Mouse (Mus musculus): ENCODE measurements at regions not wholly inside any gene's neighbourhood (a gene's known extent, or its start where the extent isn't known, plus 50 kb on each side); places are given as distances from the start of the nearest gene placed in this dataset.
A peak's percentile ranks its signal among the peaks of the same experiment; 100 is the strongest.

- Histone ChIP-seq H3K27me3 (replicated peaks) (no peaks in the 10 kb centered on the region), H3K79me2 (replicated peaks; ENCODE audit: control insufficient read depth, extremely low read depth, insufficient read depth, poor library complexity, severe bottlenecking) (no peaks in the 10 kb centered on the region), H3K9me3 (replicated peaks; ENCODE audit: low read length) (peaks cover 2% of the 10 kb centered on the region), H3K4me2 (ENCODE audit: insufficient read depth, low read depth, poor library complexity, severe bottlenecking) (no peak overlapping the region), H3K27ac (ENCODE audit: insufficient read depth, low read depth) (no peak overlapping the region), H3K4me3 (replicated peaks in 1 of 3; ENCODE audit: low read depth in 2 of 3, low read length in 2 of 3, poor library complexity in 1 of 3) (no peak overlapping the region), H3K36me3 (replicated peaks in 1 of 2; ENCODE audit: control insufficient read depth in 1 of 2, insufficient read depth in 1 of 2, low read length in 1 of 2) (no peaks in the 10 kb centered on the region), H3K4me1 (ENCODE audit: control insufficient read depth in 1 of 2, insufficient read depth in 2 of 2) (peaks cover 0 to 22% of the 10 kb centered on the region in 2 experiments; a peak in 2 of 4 replicates), H3K9ac (ENCODE audit: insufficient read depth, low read depth) (no peak overlapping the region)
- in situ Hi-C loops (cut with MboI; ENCODE audit: low pct_ligation_motif_present, low pct_unique_long_range_greater_than_20kb, low sequenced_read_pairs) = no loop called here
- DNase-seq (ENCODE audit: extremely low read depth) = no peak
- no peak for TF ChIP-seq ETS1 (conservative IDR thresholded peaks at IDR 0.05; ENCODE audit: low read depth, low read length)
- TF ChIP-seq SMC3 (IDR thresholded peaks at IDR 0.05; ENCODE audit: low read depth, low read length) = no peak
- no peak for TF ChIP-seq PAX5 (IDR thresholded peaks at IDR 0.05; ENCODE audit: low read length)
- TF ChIP-seq MAX (IDR thresholded peaks at IDR 0.05; ENCODE audit: low read length) = no peak
- no peak for TF ChIP-seq JUN (IDR thresholded peaks at IDR 0.05; ENCODE audit: insufficient read depth, low read depth, low read length)
- TF ChIP-seq ELF1 (IDR thresholded peaks at IDR 0.05; ENCODE audit: low read depth, low read length) = no peak
- TF ChIP-seq JUND (conservative IDR thresholded peaks at IDR 0.05; ENCODE audit: low read depth, low read length) = no peak
- no peak for TF ChIP-seq MAZ (IDR thresholded peaks at IDR 0.05; ENCODE audit: low read depth, low read length)
- no peak for TF ChIP-seq BHLHE40 (IDR thresholded peaks at IDR 0.05; ENCODE audit: low read depth, low read length)
- TF ChIP-seq HCFC1 (IDR thresholded peaks at IDR 0.05; ENCODE audit: low read depth, low read length) = no peak
- dilution Hi-C loops (cut with MboI; ENCODE audit: extremely low pct_ligation_motif_present, extremely low pct_unique_long_range_greater_than_20kb, low sequenced_read_pairs) = no loop called here
Measured at GRCm38 (mm10) chr1:77226546-77226945, 288.3 kb downstream of the Epha4 start.

DNA sequence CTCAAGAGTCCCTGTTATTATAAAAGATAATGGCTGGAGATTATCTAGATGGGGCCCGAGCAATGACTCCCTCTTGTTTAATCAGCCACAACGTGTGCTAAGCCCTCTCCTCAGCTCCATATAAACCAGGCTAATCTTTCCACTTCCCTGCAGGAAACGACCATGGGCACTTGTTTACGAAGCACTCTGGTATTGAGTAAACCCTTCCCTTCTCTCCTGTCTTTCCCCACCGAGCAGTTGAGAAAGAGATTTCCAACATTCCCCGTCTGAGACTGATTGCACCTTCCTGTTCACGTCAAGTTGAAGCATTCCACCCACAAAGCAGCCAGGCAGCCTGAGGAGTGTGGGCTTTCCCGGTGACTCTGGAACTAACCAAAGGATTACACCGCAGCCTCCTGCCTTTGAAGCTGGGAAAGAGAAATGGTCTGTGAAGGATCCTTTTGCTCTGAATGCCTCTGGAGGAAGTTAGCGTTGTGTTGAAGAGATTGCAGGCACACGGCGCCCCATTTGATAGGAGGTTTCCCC lies 287.8 kb downstream of the Epha4 start:
- peaks cover 2% of the 10 kb centered on the region for H3K9me3 ChIP-seq (replicated peaks; ENCODE audit: low read length)
- H3K36me3 ChIP-seq (replicated peaks in 1 of 2; ENCODE audit: control insufficient read depth in 1 of 2, insufficient read depth in 1 of 2, low read length in 1 of 2) = no peaks in the 10 kb centered on the region
- H3K4me1 ChIP-seq (ENCODE audit: control insufficient read depth in 1 of 2, insufficient read depth in 2 of 2) = peaks cover 0 to 18% of the 10 kb centered on the region in 2 experiments; a peak in 2 of 4 replicates
- dilution Hi-C loops (cut with MboI; ENCODE audit: extremely low pct_ligation_motif_present, extremely low pct_unique_long_range_greater_than_20kb, low sequenced_read_pairs) (no loop called here), in situ Hi-C loops (cut with MboI; ENCODE audit: low pct_ligation_motif_present, low pct_unique_long_range_greater_than_20kb, low sequenced_read_pairs) (no loop called here)
- no peak for DNase-seq (ENCODE audit: extremely low read depth)
- TF ChIP-seq USF2 (conservative IDR thresholded peaks at IDR 0.05; ENCODE audit: low read depth, low read length) = no peak
- no peak overlapping the region for H3K4me3 ChIP-seq (replicated peaks in 1 of 3; ENCODE audit: low read depth in 2 of 3, low read length in 2 of 3, poor library complexity in 1 of 3)
- no peaks in the 10 kb centered on the region for H3K27me3 ChIP-seq (replicated peaks)
- H3K79me2 ChIP-seq (replicated peaks; ENCODE audit: control insufficient read depth, extremely low read depth, insufficient read depth, poor library complexity, severe bottlenecking) = no peaks in the 10 kb centered on the region
- no peak overlapping the region for H3K27ac ChIP-seq (ENCODE audit: insufficient read depth, low read depth)
- no peak overlapping the region for H3K4me2 ChIP-seq (ENCODE audit: insufficient read depth, low read depth, poor library complexity, severe bottlenecking)
- no peak overlapping the region for H3K9ac ChIP-seq (ENCODE audit: insufficient read depth, low read depth)

GRCm38 (mm10) chr1:77227800-77228199 lies 287.1 kb downstream of the Epha4 start:
- H3K27ac ChIP-seq (ENCODE audit: insufficient read depth, low read depth) = no peak overlapping the region
- no peak overlapping the region for H3K9ac ChIP-seq (ENCODE audit: insufficient read depth, low read depth)
- H3K9me3 ChIP-seq (replicated peaks; ENCODE audit: low read length) = peaks cover 2% of the 10 kb centered on the region
- peak; percentile 35 for DNase-seq (ENCODE audit: extremely low read depth)
- in situ Hi-C loops (cut with MboI; ENCODE audit: low pct_ligation_motif_present, low pct_unique_long_range_greater_than_20kb, low sequenced_read_pairs) = no loop called here
- dilution Hi-C loops (cut with MboI; ENCODE audit: extremely low pct_ligation_motif_present, extremely low pct_unique_long_range_greater_than_20kb, low sequenced_read_pairs) = no loop called here
- H3K4me1 ChIP-seq (ENCODE audit: control insufficient read depth in 1 of 2, insufficient read depth in 2 of 2) = peaks cover 0 to 16% of the 10 kb centered on the region in 2 experiments; a peak in 2 of 4 replicates
- H3K4me3 ChIP-seq (replicated peaks in 1 of 3; ENCODE audit: low read depth in 2 of 3, low read length in 2 of 3, poor library complexity in 1 of 3) = no peak overlapping the region
- H3K27me3 ChIP-seq (replicated peaks) = no peaks in the 10 kb centered on the region
- no peaks in the 10 kb centered on the region for H3K79me2 ChIP-seq (replicated peaks; ENCODE audit: control insufficient read depth, extremely low read depth, insufficient read depth, poor library complexity, severe bottlenecking)
- H3K4me2 ChIP-seq (ENCODE audit: insufficient read depth, low read depth, poor library complexity, severe bottlenecking) = 0 out of 2 replicates have a peak overlapping the region, but pooled peaks have one; percentile 10
- H3K36me3 ChIP-seq (replicated peaks in 1 of 2; ENCODE audit: control insufficient read depth in 1 of 2, insufficient read depth in 1 of 2, low read length in 1 of 2) = no peaks in the 10 kb centered on the region
- no peak for TF ChIP-seq JUND (conservative IDR thresholded peaks at IDR 0.05; ENCODE audit: low read depth, low read length)
- TF ChIP-seq KAT2A (IDR thresholded peaks at IDR 0.05; ENCODE audit: insufficient replicate concordance, low read length) = no peak
- TF ChIP-seq HCFC1 (IDR thresholded peaks at IDR 0.05; ENCODE audit: low read depth, low read length) = no peak
- no peak for TF ChIP-seq PAX5 (IDR thresholded peaks at IDR 0.05; ENCODE audit: low read length)
- TF ChIP-seq IRF4 (IDR thresholded peaks at IDR 0.05; ENCODE audit: low read depth, low read length) = peak; percentile 27; the same call in 1 of the 2 replicates
- TF ChIP-seq EP300 (IDR thresholded peaks at IDR 0.05; ENCODE audit: low read length) = peak; percentile 38; the same call in 1 of the 2 replicates
- no peak for TF ChIP-seq ZNF384 (IDR thresholded peaks at IDR 0.05; ENCODE audit: low read depth, low read length)

All from CH12.LX (cell line).